Mouse (Mus musculus) cerebellum, adult 2 months (tissue): Measurements from ENCODE around the gene Dennd6a.

Experiments
- CTCF ChIP-seq: fragments of 200-500 bp; IDR thresholded peaks from 2 replicates; pipeline ENCODE4 v1.5.1; 2011; ENCODE audit warnings: low read depth, mild to moderate bottlenecking, control low read depth, low read length, moderate library complexity, borderline replicate concordance; ENCODE audit not compliant: insufficient read depth
- POLR2A ChIP-seq: fragments of 200-500 bp; IDR thresholded peaks from 2 replicates; pipeline ENCODE4 v1.6.1; 2011; ENCODE audit warnings: low read length, control low read depth, borderline replicate concordance; ENCODE audit not compliant: insufficient read depth

DNA sequence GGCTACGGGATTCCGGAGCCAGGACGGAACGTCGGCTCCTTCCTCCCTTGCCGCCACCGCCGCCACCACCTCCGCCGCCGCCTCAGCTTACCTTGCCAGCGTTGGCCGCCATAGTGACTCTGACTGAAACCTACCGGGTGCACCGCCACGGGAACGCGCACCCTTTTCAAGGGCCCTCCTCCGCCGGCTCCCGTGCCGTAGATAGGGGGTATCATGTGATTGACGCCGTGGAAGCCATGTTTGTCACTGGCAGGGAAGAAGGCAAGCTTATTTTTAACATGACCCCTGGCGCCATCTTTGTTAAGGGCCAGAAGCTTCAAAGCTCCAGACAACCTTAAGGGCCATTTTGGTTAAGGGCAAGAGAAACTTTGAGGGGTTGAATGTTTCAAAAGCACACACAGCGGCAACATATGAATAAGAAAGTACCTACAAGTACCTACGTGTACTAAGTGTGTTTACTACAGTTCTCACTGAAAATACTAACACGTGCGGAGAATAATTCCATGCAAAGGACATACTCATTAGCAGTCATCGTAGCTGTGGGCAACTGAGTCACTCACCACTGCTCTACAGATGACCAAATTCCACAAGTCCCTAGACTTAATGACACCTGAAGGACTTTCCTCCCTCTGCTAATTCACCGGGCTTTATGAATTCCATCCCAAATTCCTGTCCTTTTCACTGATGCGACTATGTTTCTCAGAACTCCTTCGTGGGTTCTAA is 38.7 kb upstream of the Dennd6a start, which contains the start of gene Slmap:
- TF ChIP-seq CTCF (no peak), POLR2A (peak; percentile 70)
